Mouse (Mus musculus) heart, embryonic 16.5 days (tissue): ENCODE results near the gene 2310039H08Rik. TPM values are rescaled to one million over a fixed set of nuclear protein-coding genes. Genes with fewer than 3 reads are reported as not detected.
A peak's percentile ranks its signal among the peaks of the same experiment; 100 is the strongest.
"Not testable (repeated sequence)": the region's sequence is repeated elsewhere in the genome, so short reads cannot be mapped to it uniquely, and the experiment has no call there.

ENCODE experiments used
- ATAC-seq: fragments of 200-750 bp; cut with Nextera tagmentation; replicated peaks from 2 replicates; pipeline ENCODE4 v1.8.0; 2017; ENCODE audit warnings: moderate number of reproducible peaks; ENCODE audit not compliant: insufficient read depth, low FRiP score; ENCODE audit errors: extremely low read depth
- H3K27ac ChIP-seq: fragments of 300-500 bp; sonication (generic); 2 replicates; pipeline ENCODE4 v1.5.1; 2014; ENCODE audit warnings: mild to moderate bottlenecking, low read length, control low read depth, moderate library complexity
- H3K27me3 ChIP-seq: fragments of 300-500 bp; sonication (generic); 2 replicates; pipeline ENCODE4 v1.6.1; 2014; ENCODE audit warnings: low read length, mixed read lengths; ENCODE audit not compliant: control insufficient read depth, insufficient read depth
- H3K36me3 ChIP-seq: fragments of 300-500 bp; sonication (generic); 2 replicates; pipeline ENCODE4 v1.6.1; 2014; ENCODE audit not compliant: control insufficient read depth, insufficient read depth
- H3K4me1 ChIP-seq: fragments of 300-500 bp; sonication (generic); 2 replicates; pipeline ENCODE4 v1.6.1; 2014; ENCODE audit warnings: low read length, mixed read lengths; ENCODE audit not compliant: control insufficient read depth, insufficient read depth
- H3K4me2 ChIP-seq: fragments of 300-500 bp; sonication (generic); 2 replicates; pipeline ENCODE4 v1.6.1; 2014; ENCODE audit warnings: low read depth, mild to moderate bottlenecking, control low read depth, low read length
- H3K4me3 ChIP-seq: fragments of 300-500 bp; sonication (generic); 2 replicates; pipeline ENCODE4 v1.5.1; 2014; ENCODE audit warnings: mild to moderate bottlenecking, control low read depth, low read length
- H3K9ac ChIP-seq: fragments of 300-500 bp; sonication (generic); 2 replicates; pipeline ENCODE4 v1.6.1; 2014; ENCODE audit warnings: low read length, control low read depth
- H3K9me3 ChIP-seq: fragments of 300-500 bp; sonication (generic); replicated peaks from 2 replicates; pipeline ENCODE4 v1.6.1; 2016; ENCODE audit warnings: low read length; ENCODE audit not compliant: control insufficient read depth
- WGBS: fragments of 180-500 bp; shearing (Covaris S2); extraction: QIAGEN DNeasy Blood & Tissue Kit; methylation state at CpG from one replicate; pipeline ENCODE4 v1.1.7; 2014; 5-methylcytosine and 5-hydroxymethylcytosine counted together
- polyA plus RNA-seq: library from polyadenylated mRNA; unstranded; fragments of >200 nt; fragmentation: Nextera tagmentation; extraction: Ambion mirVana; gene quantifications from 2 replicates; pipeline ENCODE4 v1.2.1, GENCODE M21; 2015

2310039H08Rik gene
- polyA plus RNA-seq, 1 experiment from 2014 or later, result 52.0 TPM

GRCm38 (mm10) chr17:46783222-46783565, 10.8 kb downstream of the 2310039H08Rik start:
- Histone ChIP-seq H3K4me1 (peaks cover 6% of the 10 kb centered on the region; the same call in 1 of the 2 replicates), H3K9me3 (no peaks in the 10 kb centered on the region), H3K27me3 (no peaks in the 10 kb centered on the region), H3K9ac (no peak overlapping the region), H3K36me3 (peaks cover 21% of the 10 kb centered on the region), H3K4me3 (peak overlapping the region; percentile 64), H3K4me2 (peak overlapping the region; percentile 65; the same call in 1 of the 2 replicates), H3K27ac (peak overlapping the region; percentile 75)
- 0 out of 2 replicates have a peak, but pooled peaks have one; percentile 4 for ATAC-seq
- 77% methylated on average over 2 of the region's 2 CpGs for WGBS

DNA sequence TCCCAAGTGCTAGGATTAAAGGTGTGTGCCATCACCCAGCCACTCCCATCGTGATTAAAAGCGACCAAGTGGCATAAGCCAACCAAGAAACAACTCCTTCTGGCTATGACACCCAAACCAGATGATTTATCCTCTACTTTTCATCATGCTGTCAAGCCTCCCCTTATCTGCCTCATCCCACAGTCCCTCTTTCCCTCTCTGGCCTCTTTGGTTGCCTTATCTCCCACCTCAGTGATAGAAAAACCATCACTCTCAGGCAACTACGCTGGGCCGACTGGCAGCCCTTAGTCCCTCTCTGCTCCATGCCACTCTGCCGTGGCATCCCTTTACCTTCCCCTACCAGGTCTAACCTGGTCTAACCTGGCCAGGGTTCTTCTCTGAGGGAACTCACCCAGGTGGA, 14.5 kb downstream of the 2310039H08Rik start:
- ATAC-seq, result no peak
- Histone ChIP-seq H3K9ac (no peak overlapping the region), H3K4me3 (no peak overlapping the region), H3K27ac (no peak overlapping the region), H3K4me1 (no peaks in the 10 kb centered on the region), H3K36me3 (no peaks in the 10 kb centered on the region), H3K27me3 (no peaks in the 10 kb centered on the region), H3K4me2 (no peak overlapping the region), H3K9me3 (no peaks in the 10 kb centered on the region)
- 76% methylated on average over 5 of the region's 5 CpGs for WGBS

- H3K36me3 ChIP-seq, H3K27me3 ChIP-seq, H3K4me2 ChIP-seq, H3K9me3 ChIP-seq, H3K4me1 ChIP-seq, H3K4me3 ChIP-seq, H3K9ac ChIP-seq, H3K27ac ChIP-seq, ATAC-seq: not testable (repeated sequence)
- WGBS, result 65% methylated on average over 2 of the region's 2 CpGs
Observed at GRCm38 (mm10) chr17:46787974-46788373, 15.5 kb downstream of the 2310039H08Rik start.

DNA sequence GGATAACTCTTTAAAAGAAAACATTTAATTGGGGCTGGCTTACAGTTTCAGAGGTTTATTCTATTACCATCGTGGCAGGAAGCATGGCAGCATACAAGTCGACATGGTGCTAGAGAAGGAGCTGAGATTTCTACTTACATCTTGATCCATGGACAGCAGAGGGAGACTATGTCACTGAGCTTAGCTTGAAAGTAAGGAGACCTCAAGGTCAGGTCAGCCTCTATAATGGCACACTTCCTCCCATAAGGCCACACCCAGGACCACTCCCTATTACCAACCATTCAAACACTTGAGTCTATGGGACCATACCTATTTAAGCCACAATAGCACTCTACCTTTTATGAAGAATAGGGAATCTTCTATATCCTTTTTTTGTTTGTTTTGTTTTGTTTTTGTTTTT, 20.5 kb downstream of the 2310039H08Rik start:
- no peaks in the 10 kb centered on the region for H3K9me3 ChIP-seq
- H3K36me3 ChIP-seq, result no peaks in the 10 kb centered on the region
- 94% methylated on average over 2 of the region's 2 CpGs for WGBS
- no peaks in the 10 kb centered on the region for H3K4me1 ChIP-seq
- no peak overlapping the region for H3K9ac ChIP-seq
- no peaks in the 10 kb centered on the region for H3K27me3 ChIP-seq
- no peak for ATAC-seq
- H3K27ac ChIP-seq, result no peak overlapping the region
- H3K4me2 ChIP-seq, result no peak overlapping the region
- H3K4me3 ChIP-seq, result no peak overlapping the region

GRCm38 (mm10) chr17:46796743-46797142, 24.3 kb downstream of the 2310039H08Rik start:
- H3K4me3 ChIP-seq, result no peak overlapping the region
- H3K36me3 ChIP-seq, result peaks cover 16% of the 10 kb centered on the region
- no peak for ATAC-seq
- no peak overlapping the region for H3K9ac ChIP-seq
- no peaks in the 10 kb centered on the region for H3K4me1 ChIP-seq
- H3K27ac ChIP-seq, result no peak overlapping the region
- H3K9me3 ChIP-seq, result no peaks in the 10 kb centered on the region
- H3K27me3 ChIP-seq, result no peaks in the 10 kb centered on the region
- no peak overlapping the region for H3K4me2 ChIP-seq
- 81% methylated on average over 4 of the region's 4 CpGs for WGBS

DNA sequence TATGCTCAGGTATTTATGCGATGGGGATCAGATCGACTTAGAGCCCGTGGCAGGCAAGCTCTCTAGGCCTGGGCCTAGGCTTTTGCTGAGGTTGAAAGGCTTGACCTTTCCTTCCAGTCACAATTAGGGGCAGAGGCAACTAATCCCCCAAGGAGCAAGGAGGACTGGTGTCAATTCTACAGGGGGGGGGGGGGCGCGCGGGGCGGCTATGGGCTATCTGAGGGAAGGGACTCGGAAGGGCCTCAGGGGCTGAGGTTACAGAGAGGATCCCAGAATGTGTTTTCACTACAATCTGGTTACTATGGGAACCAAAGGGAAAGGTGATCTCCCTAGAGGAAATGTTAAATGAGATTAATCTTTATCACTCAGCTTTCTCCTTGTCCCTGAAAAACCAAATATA, 25.0 kb downstream of the 2310039H08Rik start:
- no peak overlapping the region for H3K9ac ChIP-seq
- no peaks in the 10 kb centered on the region for H3K9me3 ChIP-seq
- no peak overlapping the region for H3K27ac ChIP-seq
- no peaks in the 10 kb centered on the region for H3K27me3 ChIP-seq
- no peak overlapping the region for H3K4me2 ChIP-seq
- WGBS, result 42% methylated on average over 8 of the region's 8 CpGs
- H3K36me3 ChIP-seq, result peaks cover 16% of the 10 kb centered on the region
- no peak for ATAC-seq
- no peak overlapping the region for H3K4me3 ChIP-seq
- no peaks in the 10 kb centered on the region for H3K4me1 ChIP-seq

- Histone ChIP-seq H3K27me3 (no peaks in the 10 kb centered on the region), H3K4me2 (no peak overlapping the region), H3K27ac (no peak overlapping the region), H3K9ac (no peak overlapping the region), H3K4me3 (no peak overlapping the region), H3K4me1 (no peaks in the 10 kb centered on the region), H3K36me3 (peaks cover 16% of the 10 kb centered on the region), H3K9me3 (no peaks in the 10 kb centered on the region)
- no peak for ATAC-seq
- WGBS, result 76% methylated on average over 10 of the region's 10 CpGs
Observed at GRCm38 (mm10) chr17:46799680-46800079, 27.2 kb downstream of the 2310039H08Rik start.

DNA sequence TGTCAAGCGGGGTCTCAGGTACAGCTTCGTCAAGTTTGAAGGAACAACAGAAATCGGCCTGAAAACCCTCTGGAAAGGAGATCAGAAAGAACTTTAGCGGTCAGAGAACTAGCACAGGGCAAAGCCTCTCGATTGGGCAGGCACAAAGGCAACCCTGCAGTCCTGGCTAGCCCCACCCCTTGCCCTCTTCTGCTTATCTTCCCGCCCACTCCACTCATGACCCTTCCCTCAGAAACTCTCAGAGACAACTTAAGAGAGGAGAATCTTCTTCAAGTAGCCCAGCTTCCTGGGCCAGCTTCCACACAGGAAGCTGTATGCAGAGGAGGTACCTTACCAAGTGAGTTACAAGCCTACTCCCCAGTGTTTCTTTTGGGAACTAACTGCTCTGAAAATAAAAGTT, 29.3 kb downstream of the 2310039H08Rik start:
- no peaks in the 10 kb centered on the region for H3K9me3 ChIP-seq
- H3K4me3 ChIP-seq, result no peak overlapping the region
- 78% methylated on average over 6 of the region's 6 CpGs for WGBS
- no peak overlapping the region for H3K4me2 ChIP-seq
- H3K36me3 ChIP-seq, result peaks cover 27% of the 10 kb centered on the region
- H3K9ac ChIP-seq, result no peak overlapping the region
- no peaks in the 10 kb centered on the region for H3K27me3 ChIP-seq
- no peak for ATAC-seq
- no peaks in the 10 kb centered on the region for H3K4me1 ChIP-seq
- H3K27ac ChIP-seq, result no peak overlapping the region

DNA sequence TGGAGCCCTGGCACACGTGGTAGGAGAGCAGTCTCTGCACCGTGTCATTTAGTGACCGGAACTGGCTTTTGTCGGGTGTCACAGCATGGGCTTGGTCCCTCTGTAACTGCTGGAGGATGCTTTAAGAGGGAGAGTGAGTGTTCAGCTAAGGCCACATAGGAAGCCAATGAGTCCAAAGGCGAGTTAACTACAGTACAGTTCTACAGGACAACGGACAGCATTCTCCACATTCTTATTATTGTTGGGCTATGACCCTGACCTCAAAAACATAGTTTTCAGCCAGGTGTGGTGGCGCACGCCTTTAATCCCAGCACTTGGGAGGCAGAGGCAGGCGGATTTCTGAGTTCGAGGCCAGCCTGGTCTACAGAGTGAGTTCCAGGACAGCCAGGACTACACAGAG, 35.9 kb downstream of the 2310039H08Rik start:
- no peak for ATAC-seq
- H3K27ac ChIP-seq, result no peak overlapping the region
- peaks cover 5% of the 10 kb centered on the region; the same call in 1 of the 2 replicates for H3K4me1 ChIP-seq
- no peak overlapping the region for H3K9ac ChIP-seq
- no peak overlapping the region for H3K4me3 ChIP-seq
- no peaks in the 10 kb centered on the region for H3K9me3 ChIP-seq
- no peak overlapping the region for H3K4me2 ChIP-seq
- no peaks in the 10 kb centered on the region for H3K27me3 ChIP-seq
- WGBS, result 84% methylated on average over 10 of the region's 10 CpGs
- peaks cover 33% of the 10 kb centered on the region for H3K36me3 ChIP-seq
